Mouse (Mus musculus) urinary bladder, postnatal 0 days (tissue): ENCODE measurements around the gene Ltk. TPM values are rescaled to one million over a fixed set of nuclear protein-coding genes. Genes with fewer than 3 reads are reported as not detected.

ENCODE experiments used
- polyA plus RNA-seq: library from polyadenylated mRNA; unstranded; fragments of >200 nt; fragmentation: Nextera tagmentation; extraction: Ambion mirVana; gene quantifications from 2 replicates; pipeline ENCODE4 v1.2.1, GENCODE M21; 2015

Gene Ltk
- not detected in 2 replicates for polyA plus RNA-seq

GRCm38 (mm10) chr2:119760251-119760650 is at the start of gene Ltk:
Ltk (minus strand) TSS chr2:119760431.

DNA sequence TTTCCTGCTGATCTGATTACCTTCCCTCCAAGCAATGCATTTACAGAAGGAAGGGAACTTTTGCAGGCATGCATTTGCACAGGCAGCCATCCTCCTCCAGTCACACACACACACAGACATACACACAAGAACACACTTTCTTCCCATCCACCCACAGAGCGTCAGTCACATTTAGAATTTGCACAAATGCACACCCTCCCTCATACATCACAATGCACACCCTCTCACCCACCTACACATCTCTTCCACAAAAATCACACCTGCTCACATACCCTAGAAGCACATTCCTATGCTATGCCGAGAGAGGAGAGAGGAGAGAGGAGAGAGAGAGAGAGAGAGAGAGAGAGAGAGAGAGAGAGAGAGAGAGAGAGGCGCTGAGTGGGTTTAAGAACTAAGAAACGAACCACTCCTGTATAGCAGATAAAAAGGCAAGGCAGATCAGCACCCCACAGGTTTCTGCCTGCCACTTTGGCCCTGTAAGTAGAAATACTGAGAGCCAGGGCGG is 37.1 kb upstream of the Ltk start, which contains the start of gene Tyro3:
TSS of gene Tyro3 (plus strand) at position 455 of the 505 bp plus-strand sequence.

DNA sequence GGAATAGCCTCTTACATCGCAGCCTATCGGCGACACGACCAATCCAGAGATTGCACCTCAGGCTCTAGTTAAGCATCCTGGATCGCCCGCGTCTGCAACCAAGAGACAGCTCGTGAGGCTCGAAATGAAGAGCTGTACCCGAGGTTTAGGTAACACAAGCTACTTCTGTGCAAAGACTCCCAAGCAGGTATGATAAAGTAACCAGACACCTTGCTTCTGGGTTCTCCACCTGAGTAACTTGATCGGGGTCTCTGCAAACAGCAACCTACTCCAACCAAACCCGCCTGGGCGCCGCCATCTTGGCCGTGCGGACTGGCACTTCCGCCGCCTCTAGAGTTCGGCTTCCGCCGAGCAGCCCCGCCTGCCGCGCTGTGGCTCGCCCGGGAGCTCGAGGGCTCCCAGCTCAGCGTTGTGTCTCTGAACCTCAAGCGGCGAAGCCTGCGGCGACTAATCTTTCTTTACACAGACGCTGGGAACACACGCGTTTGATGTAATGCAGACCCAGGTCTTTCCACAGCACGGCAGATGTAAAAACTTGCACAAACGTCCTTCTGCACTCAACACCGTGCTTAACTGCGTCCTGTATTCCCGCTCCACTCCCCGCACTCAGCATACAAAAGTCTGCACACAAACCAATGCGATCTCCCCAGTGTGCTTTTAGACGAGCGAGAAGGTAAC is 27.1 kb upstream of the Ltk start, which contains the start of gene Rpap1:
TSS of gene Rpap1 (minus strand) at position 332 of the 678 bp plus-strand sequence.

DNA sequence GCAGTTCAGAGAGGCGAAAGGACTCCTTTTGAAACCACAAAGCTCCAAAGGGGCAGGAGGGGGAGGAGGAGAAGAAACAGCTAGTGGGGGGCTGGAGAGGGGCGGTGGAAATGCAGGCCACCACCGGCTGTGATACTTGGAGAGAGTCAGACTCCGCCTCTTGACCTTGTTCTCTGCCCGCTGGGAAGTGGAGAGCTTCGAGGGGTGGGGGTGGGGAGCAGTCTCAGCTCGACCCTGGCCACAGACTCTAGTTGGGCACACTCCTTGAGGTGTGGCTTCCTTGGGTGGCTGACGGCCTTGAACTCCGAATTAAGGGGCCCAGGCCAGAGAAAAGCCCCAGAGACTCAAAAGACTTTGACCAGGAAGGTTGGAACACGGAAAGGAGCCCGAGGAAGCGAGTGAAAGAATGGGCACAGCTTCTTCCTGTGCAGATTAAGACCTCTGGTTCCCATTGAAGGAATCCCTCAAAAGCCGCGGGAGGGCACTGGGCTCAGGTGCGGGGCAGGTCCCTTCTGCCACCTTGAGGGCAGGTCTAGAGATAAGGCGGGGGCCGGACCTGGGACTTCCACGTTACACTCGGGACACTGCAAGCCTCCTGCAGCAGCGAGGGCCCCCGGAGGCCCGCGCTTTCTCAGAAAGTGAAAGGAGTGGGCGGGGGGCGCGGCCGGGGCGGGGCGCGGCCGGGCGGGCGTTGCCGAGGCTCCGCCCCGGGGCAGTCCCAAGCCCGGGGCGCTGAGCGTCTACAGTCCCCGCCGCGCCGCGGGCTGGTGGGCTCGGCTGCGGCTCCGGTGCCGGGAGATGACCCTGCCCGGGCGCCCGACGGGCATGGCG is 18.4 kb downstream of the Ltk start, which contains the start of gene Itpka:
TSS of gene Itpka (plus strand) at position 757 of the 831 bp plus-strand sequence.

Other genes starting within 250 kb of the Ltk start
- 0.41 and 1.4 TPM in 2 replicates for gene Exd1, start 212.8 kb downstream of the Ltk start, polyA plus RNA-seq
- 68.6 and 70.6 TPM in 2 replicates for gene Chp1, start 212.7 kb downstream of the Ltk start, polyA plus RNA-seq
- gene Nusap1, start 142.1 kb downstream of the Ltk start, polyA plus RNA-seq = 11.1 and 18.6 TPM in 2 replicates
- gene Oip5, start 142.0 kb downstream of the Ltk start, polyA plus RNA-seq = 6.1 and 10.6 TPM in 2 replicates
- gene Ndufaf1, start 97.6 kb downstream of the Ltk start, polyA plus RNA-seq = 29.6 and 30.6 TPM in 2 replicates
- 22.0 and 25.2 TPM in 2 replicates for gene Rtf1, start 85.4 kb downstream of the Ltk start, polyA plus RNA-seq
- 0.19 TPM in 1 of 2 replicates, not detected in the other for gene Itpka, start 18.1 kb downstream of the Ltk start, polyA plus RNA-seq
- gene Rpap1, start 27.1 kb upstream of the Ltk start, polyA plus RNA-seq = 10.5 and 10.8 TPM in 2 replicates
- 17.5 and 18.9 TPM in 2 replicates for gene Tyro3, start 37.3 kb upstream of the Ltk start, polyA plus RNA-seq
- 11.4 and 12.2 TPM in 2 replicates for gene Mga, start 136.8 kb upstream of the Ltk start, polyA plus RNA-seq
- 2.5 and 2.7 TPM in 2 replicates for gene Mapkbp1, start 212.3 kb upstream of the Ltk start, polyA plus RNA-seq